Mouse (Mus musculus): Measurements from ENCODE around the gene Bbox1. TPM values are rescaled to one million over a fixed set of nuclear protein-coding genes. Genes with fewer than 3 reads are reported as not detected.

The Bbox1 gene
- polyA plus RNA-seq, 1 experiment from 2014 or later = 0.31 TPM

GRCm38 (mm10) chr2:110313305-110313824, 995 bp downstream of the Bbox1 start:
- DNase-seq (ENCODE audit: low spot score) = no peak
- H3K4me1 ChIP-seq = no peaks in the 10 kb centered on the region
- H3K27ac ChIP-seq = no peak overlapping the region
- H3K36me3 ChIP-seq = no peaks in the 10 kb centered on the region
- H3K4me3 ChIP-seq = no peak overlapping the region
- no peaks in the 10 kb centered on the region for H3K9me3 ChIP-seq
- 59% methylated on average over 2 of the region's 2 CpGs for WGBS
- H3K27me3 ChIP-seq (ENCODE audit: insufficient read depth, poor library complexity, severe bottlenecking) = no peaks in the 10 kb centered on the region

GRCm38 (mm10) chr2:110305358-110306283, 8.7 kb downstream of the Bbox1 start:
- WGBS = 79% methylated on average over 12 of the region's 12 CpGs

DNA sequence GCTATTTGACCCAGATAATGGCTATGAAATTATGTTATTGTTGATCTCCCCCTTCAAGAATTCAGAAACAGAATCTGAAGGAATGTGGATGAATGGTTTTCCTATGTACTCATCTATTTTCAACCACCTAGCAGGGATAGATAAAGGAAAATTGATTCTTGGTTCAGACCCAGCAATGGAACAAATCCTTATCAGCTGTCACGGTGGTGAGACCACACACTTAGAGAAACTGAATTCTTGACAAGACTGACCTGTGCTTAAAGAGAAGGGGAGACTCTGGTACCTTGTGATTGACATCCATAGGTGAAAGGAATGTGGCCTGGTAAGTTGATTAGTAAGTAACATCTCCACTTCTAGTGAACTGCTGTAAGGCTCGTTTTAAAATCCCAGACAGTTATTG, 12.1 kb downstream of the Bbox1 start:
- H3K9me3 ChIP-seq = no peaks in the 10 kb centered on the region
- 12% methylated on average over 2 of the region's 2 CpGs for WGBS
- H3K27me3 ChIP-seq (ENCODE audit: insufficient read depth, poor library complexity, severe bottlenecking) = no peaks in the 10 kb centered on the region
- no peak overlapping the region for H3K4me3 ChIP-seq
- H3K36me3 ChIP-seq = no peaks in the 10 kb centered on the region
- H3K27ac ChIP-seq = no peak overlapping the region
- no peak for DNase-seq (ENCODE audit: low spot score)
- H3K4me1 ChIP-seq = peaks cover 15% of the 10 kb centered on the region

More at GRCm38 (mm10) chr2:110305358-110306283, 8.7 kb downstream of the Bbox1 start:
- no peak overlapping the region for H3K4me3 ChIP-seq
- H3K36me3 ChIP-seq = no peaks in the 10 kb centered on the region
- no peak overlapping the region for H3K27ac ChIP-seq
- no peaks in the 10 kb centered on the region for H3K27me3 ChIP-seq (ENCODE audit: insufficient read depth, poor library complexity, severe bottlenecking)
- peaks cover 15% of the 10 kb centered on the region for H3K4me1 ChIP-seq
- no peaks in the 10 kb centered on the region for H3K9me3 ChIP-seq
- no peak for DNase-seq (ENCODE audit: low spot score)

- Histone ChIP-seq H3K9me3 (no peaks in the 10 kb centered on the region), H3K4me3 (no peak overlapping the region), H3K27ac (no peak overlapping the region), H3K4me1 (peaks cover 15% of the 10 kb centered on the region), H3K27me3 (ENCODE audit: insufficient read depth, poor library complexity, severe bottlenecking) (no peaks in the 10 kb centered on the region), H3K36me3 (no peaks in the 10 kb centered on the region)
- WGBS = 76% methylated on average over 3 of the region's 3 CpGs
- DNase-seq (ENCODE audit: low spot score) = no peak
Measured at GRCm38 (mm10) chr2:110301314-110301713, 13.0 kb downstream of the Bbox1 start.

DNA sequence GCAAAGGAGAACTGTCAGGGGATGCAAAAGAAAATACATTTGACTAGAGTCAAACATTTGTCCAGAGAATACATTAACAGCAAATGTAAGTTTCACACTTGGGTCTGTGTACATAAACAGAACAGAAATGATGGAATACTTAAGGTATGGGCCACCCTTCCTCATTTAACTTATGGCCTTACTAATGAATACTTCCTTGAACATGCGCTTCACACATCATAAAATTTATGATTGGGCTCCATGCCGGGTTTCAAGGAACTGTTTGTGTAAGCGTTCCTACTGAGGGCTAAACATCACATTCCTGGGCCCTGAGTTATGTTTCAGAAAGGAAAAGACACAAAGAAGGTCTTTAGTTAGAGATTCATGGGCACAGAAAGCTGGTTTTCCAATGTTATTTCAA, 19.4 kb downstream of the Bbox1 start:
- Histone ChIP-seq H3K27me3 (ENCODE audit: insufficient read depth, poor library complexity, severe bottlenecking) (no peaks in the 10 kb centered on the region), H3K4me1 (no peaks in the 10 kb centered on the region; the same call in 1 of the 2 replicates), H3K27ac (no peak overlapping the region), H3K9me3 (no peaks in the 10 kb centered on the region), H3K36me3 (no peaks in the 10 kb centered on the region), H3K4me3 (no peak overlapping the region)
- no peak for DNase-seq (ENCODE audit: low spot score)
- WGBS = 85% methylated on average over 3 of the region's 3 CpGs

- H3K9me3 ChIP-seq = no peaks in the 10 kb centered on the region
- H3K36me3 ChIP-seq = no peaks in the 10 kb centered on the region
- H3K27ac ChIP-seq = no peak overlapping the region
- no peaks in the 10 kb centered on the region for H3K4me1 ChIP-seq
- WGBS = 85% methylated on average over 1 of the region's 1 CpGs
- DNase-seq (ENCODE audit: low spot score) = no peak
- no peaks in the 10 kb centered on the region for H3K27me3 ChIP-seq (ENCODE audit: insufficient read depth, poor library complexity, severe bottlenecking)
- H3K4me3 ChIP-seq = no peak overlapping the region
Measured at GRCm38 (mm10) chr2:110287959-110288358, 26.4 kb downstream of the Bbox1 start.

DNA sequence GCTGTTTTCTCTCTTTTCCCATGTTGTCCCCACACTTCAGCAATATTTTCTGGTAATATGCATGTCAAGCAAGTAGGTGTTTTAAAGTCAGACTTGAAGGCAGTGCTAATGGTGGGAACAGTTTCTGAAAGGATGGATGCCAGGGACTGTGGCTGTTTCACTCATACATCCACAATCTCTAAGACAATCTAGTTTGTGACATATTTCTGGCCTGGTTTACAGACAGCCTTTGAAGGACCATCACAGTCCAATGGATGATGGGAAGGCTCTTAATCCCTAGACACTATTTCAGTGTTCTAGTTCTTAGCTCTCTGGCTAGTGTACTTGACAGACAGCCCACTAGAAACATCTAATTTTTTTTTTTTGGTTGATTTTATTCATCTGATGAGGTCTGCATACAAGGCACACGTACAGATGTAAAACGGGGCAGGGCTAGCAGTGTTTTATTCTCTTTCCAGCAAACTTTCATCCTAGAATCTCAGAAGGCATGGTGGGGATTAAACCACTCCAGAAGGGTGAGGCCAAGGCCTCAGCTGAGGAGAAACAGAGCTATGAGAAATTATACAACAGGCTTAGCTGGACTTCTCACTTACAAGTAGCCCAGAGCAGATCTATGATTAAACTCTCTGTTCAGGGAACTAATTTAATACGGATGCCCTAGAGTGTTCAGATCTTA, 28.4 kb downstream of the Bbox1 start:
- H3K36me3 ChIP-seq = no peaks in the 10 kb centered on the region
- no peak overlapping the region for H3K27ac ChIP-seq
- DNase-seq (ENCODE audit: low spot score) = no peak
- 85% methylated on average over 3 of the region's 3 CpGs for WGBS
- H3K4me1 ChIP-seq = no peaks in the 10 kb centered on the region
- no peak overlapping the region for H3K4me3 ChIP-seq
- H3K9me3 ChIP-seq = no peaks in the 10 kb centered on the region
- H3K27me3 ChIP-seq (ENCODE audit: insufficient read depth, poor library complexity, severe bottlenecking) = no peaks in the 10 kb centered on the region

DNA sequence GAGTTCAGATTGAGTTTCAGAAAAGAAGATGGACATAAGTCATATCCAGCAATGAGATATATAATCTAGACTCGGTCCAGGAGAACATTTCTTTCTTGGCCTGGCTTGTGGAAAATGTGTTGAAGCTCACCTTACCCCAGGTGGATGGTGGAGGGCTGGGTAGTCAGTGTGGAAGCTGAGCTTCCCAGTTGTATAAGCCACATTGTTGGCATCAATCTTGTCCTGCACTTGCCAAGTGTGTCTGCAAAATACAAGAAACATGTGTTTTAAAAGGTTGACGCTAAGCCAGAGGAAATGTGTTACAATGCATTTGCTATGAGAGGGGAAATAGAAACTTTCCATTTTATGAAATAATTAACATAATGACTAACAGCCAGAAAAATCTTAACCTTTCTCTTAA, 38.9 kb downstream of the Bbox1 start:
- no peaks in the 10 kb centered on the region for H3K36me3 ChIP-seq
- 79% methylated on average over 2 of the region's 2 CpGs for WGBS
- H3K4me1 ChIP-seq = no peaks in the 10 kb centered on the region
- H3K9me3 ChIP-seq = no peaks in the 10 kb centered on the region
- H3K4me3 ChIP-seq = no peak overlapping the region
- no peak for DNase-seq (ENCODE audit: low spot score)
- H3K27me3 ChIP-seq (ENCODE audit: insufficient read depth, poor library complexity, severe bottlenecking) = no peaks in the 10 kb centered on the region
- no peak overlapping the region for H3K27ac ChIP-seq

- no peak overlapping the region for H3K27ac ChIP-seq
- WGBS = 73% methylated on average over 2 of the region's 2 CpGs
- H3K4me3 ChIP-seq = no peak overlapping the region
- DNase-seq (ENCODE audit: low spot score) = no peak
- H3K36me3 ChIP-seq = no peaks in the 10 kb centered on the region
- no peaks in the 10 kb centered on the region for H3K9me3 ChIP-seq
- H3K4me1 ChIP-seq = no peaks in the 10 kb centered on the region
- no peaks in the 10 kb centered on the region for H3K27me3 ChIP-seq (ENCODE audit: insufficient read depth, poor library complexity, severe bottlenecking)
Measured at GRCm38 (mm10) chr2:110274160-110274559, 40.2 kb downstream of the Bbox1 start.

DNA sequence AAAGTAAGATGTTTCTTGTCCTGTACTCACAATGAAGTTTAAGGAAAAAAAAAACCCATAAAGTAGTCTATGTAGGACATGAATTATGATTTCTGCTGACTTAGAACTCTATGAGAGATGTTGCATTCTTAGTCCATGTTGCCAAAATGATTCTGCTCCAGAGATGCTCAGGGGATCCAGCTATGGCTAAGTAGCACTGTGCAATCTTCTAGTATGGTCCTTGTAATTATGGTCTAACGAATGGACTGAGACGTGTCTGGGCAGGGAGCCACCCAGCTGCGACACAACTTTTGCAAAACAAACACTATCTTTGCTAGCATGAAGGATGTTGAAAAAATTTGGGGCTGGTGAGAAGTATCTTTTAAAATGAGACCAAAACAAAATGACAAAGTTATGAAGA, 45.1 kb downstream of the Bbox1 start:
- DNase-seq (ENCODE audit: low spot score) = no peak
- Histone ChIP-seq H3K4me1 (no peaks in the 10 kb centered on the region), H3K27ac (no peak overlapping the region), H3K36me3 (no peaks in the 10 kb centered on the region), H3K27me3 (ENCODE audit: insufficient read depth, poor library complexity, severe bottlenecking) (no peaks in the 10 kb centered on the region), H3K9me3 (no peaks in the 10 kb centered on the region), H3K4me3 (no peak overlapping the region)
- WGBS = 85% methylated on average over 3 of the region's 3 CpGs

DNA sequence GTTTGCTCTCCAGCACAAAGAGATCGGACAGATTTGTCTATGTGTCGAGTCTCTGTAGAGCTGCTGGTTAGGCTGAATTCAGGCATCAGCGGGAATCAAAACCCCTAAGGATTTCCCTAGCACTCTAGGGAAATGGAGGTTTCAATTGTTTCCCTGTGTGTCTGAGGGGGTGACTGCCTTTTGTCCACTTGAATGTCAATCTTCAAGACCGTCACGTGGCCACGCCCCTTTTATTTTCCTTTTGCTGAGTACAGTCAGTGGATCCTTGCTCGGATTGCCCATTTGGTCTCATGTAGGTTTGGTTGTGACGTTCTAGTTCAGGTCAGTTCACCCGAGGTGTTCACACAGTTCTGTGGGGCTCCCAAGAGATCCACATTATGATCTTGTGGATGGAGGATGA, 82.1 kb downstream of the Bbox1 start:
- no peak for DNase-seq (ENCODE audit: low spot score)
- H3K9me3 ChIP-seq = no peaks in the 10 kb centered on the region
- 81% methylated on average over 9 of the region's 9 CpGs for WGBS
- no peaks in the 10 kb centered on the region for H3K27me3 ChIP-seq (ENCODE audit: insufficient read depth, poor library complexity, severe bottlenecking)
- no peaks in the 10 kb centered on the region for H3K4me1 ChIP-seq
- no peak overlapping the region for H3K27ac ChIP-seq
- no peak overlapping the region for H3K4me3 ChIP-seq
- H3K36me3 ChIP-seq = no peaks in the 10 kb centered on the region

DNA sequence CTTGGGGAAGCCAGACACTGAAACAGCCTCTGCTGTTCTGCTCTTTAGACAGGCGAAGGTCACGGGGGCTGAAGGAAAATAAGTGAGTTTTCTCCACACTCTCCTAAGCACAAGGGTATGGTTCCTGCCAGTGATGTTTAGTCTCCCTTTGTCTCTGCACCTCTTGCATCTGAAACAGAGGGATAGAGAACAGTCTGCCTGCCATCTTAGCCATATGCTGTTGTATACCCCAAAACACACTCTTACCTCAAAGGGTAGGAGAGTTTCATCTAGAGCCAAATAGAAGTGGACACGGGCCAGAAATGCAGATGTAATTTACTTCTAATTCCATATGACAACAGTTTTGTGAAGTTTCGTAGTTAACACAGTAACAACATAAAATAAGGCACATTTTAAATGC, 83.6 kb downstream of the Bbox1 start:
- no peak overlapping the region for H3K27ac ChIP-seq
- no peak for DNase-seq (ENCODE audit: low spot score)
- H3K36me3 ChIP-seq = no peaks in the 10 kb centered on the region
- H3K4me1 ChIP-seq = no peaks in the 10 kb centered on the region
- H3K4me3 ChIP-seq = no peak overlapping the region
- no peaks in the 10 kb centered on the region for H3K9me3 ChIP-seq
- WGBS = 80% methylated on average over 4 of the region's 4 CpGs
- H3K27me3 ChIP-seq (ENCODE audit: insufficient read depth, poor library complexity, severe bottlenecking) = no peaks in the 10 kb centered on the region
